Mouse (Mus musculus) stomach, postnatal 0 days (tissue): ENCODE measurements at regions not wholly inside any gene's neighbourhood (a gene's known extent, or its start where the extent isn't known, plus 50 kb on each side); places are given as distances from the start of the nearest gene placed in this dataset.

Experiments
- ATAC-seq: fragments of 200-750 bp; cut with Nextera tagmentation; 2 replicates; pipeline ENCODE4 v1.8.0; 2017; ENCODE audit not compliant: low FRiP score, low TSS enrichment
- DNase-seq: peaks from one replicate; pipeline ENCODE4 v3.0.0-alpha.2; 2016; ENCODE audit warnings: low spot score
- H3K27ac ChIP-seq: fragments of 300-500 bp; sonication (generic); replicated peaks from 2 replicates; pipeline ENCODE4 v1.5.1; 2014; ENCODE audit warnings: mild to moderate bottlenecking, control low read depth
- H3K27me3 ChIP-seq: fragments of 300-500 bp; sonication (generic); 2 replicates; pipeline ENCODE4 v1.6.1; 2014; ENCODE audit warnings: low read length; ENCODE audit not compliant: control insufficient read depth, insufficient read depth
- H3K36me3 ChIP-seq: fragments of 300-500 bp; sonication (generic); 2 replicates; pipeline ENCODE4 v1.6.1; 2014; ENCODE audit warnings: low read length, mixed read lengths; ENCODE audit not compliant: control insufficient read depth, insufficient read depth
- H3K4me1 ChIP-seq: fragments of 300-500 bp; sonication (generic); replicated peaks from 2 replicates; pipeline ENCODE4 v1.6.1; 2014; ENCODE audit warnings: antibody characterized with exemption; ENCODE audit not compliant: control insufficient read depth, insufficient read depth
- H3K4me2 ChIP-seq: fragments of 300-500 bp; sonication (generic); replicated peaks from 2 replicates; pipeline ENCODE4 v1.6.1; 2014; ENCODE audit warnings: low read depth, mild to moderate bottlenecking, control low read depth, moderate library complexity
- H3K4me3 ChIP-seq: fragments of 300-500 bp; sonication (generic); 2 replicates; pipeline ENCODE4 v1.5.1; 2014; ENCODE audit warnings: low read depth, low read length, control low read depth
- H3K9ac ChIP-seq: fragments of 300-500 bp; sonication (generic); 2 replicates; pipeline ENCODE4 v1.6.1; 2014; ENCODE audit warnings: mild to moderate bottlenecking, low read length, control low read depth, mixed read lengths
- H3K9me3 ChIP-seq: fragments of 300-500 bp; sonication (generic); 2 replicates; pipeline ENCODE4 v1.6.1; 2016; ENCODE audit warnings: low read length; ENCODE audit not compliant: control insufficient read depth
- CTCF ChIP-seq: IDR thresholded peaks from 2 replicates; pipeline ENCODE4 v1.5.1; 2016; ENCODE audit warnings: antibody characterized with exemption, low read depth, mild to moderate bottlenecking, moderate library complexity
- EP300 ChIP-seq: optimal IDR thresholded peaks from 2 replicates; pipeline ENCODE3; 2016; ENCODE audit warnings: antibody characterized with exemption
- WGBS: fragments of 180-500 bp; shearing (Covaris S2); extraction: QIAGEN DNeasy Blood & Tissue Kit; methylation state at CpG from one replicate; pipeline ENCODE4 v1.1.7; 2014; 5-methylcytosine and 5-hydroxymethylcytosine counted together

DNA sequence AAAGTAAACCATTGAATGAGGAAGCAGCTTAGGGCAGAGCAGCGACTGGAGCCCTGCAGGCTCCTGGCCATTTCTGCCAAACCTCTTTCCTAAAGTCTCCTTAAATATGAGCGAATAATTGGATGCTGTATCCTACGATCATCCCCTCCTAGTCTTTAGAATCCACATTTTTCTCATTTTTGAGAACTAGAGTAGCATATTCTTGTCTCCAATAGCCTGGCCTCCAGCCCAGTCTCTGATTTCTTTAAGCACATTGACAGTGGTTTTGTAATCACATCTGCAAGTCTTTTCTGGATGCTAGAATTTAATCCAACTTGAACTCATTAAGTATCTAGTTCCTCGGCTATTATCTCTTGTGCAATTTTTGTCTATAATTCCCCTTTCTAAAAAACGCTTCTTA is 225.2 kb upstream of the Adamts9 start:
- TF ChIP-seq EP300: no peak
- TF ChIP-seq CTCF: no peak
- 47% methylated on average over 5 of the region's 5 CpGs for WGBS
- ATAC-seq: no peak
- Histone ChIP-seq H3K9me3 (no peaks in the 10 kb centered on the region), H3K4me1 (no peaks in the 10 kb centered on the region; the same call in 1 of the 2 replicates), H3K27me3 (no peaks in the 10 kb centered on the region), H3K36me3 (no peaks in the 10 kb centered on the region), H3K27ac (no peak overlapping the region), H3K4me2 (no peak overlapping the region), H3K9ac (no peak overlapping the region), H3K4me3 (no peak overlapping the region)
- no peak for DNase-seq

DNA sequence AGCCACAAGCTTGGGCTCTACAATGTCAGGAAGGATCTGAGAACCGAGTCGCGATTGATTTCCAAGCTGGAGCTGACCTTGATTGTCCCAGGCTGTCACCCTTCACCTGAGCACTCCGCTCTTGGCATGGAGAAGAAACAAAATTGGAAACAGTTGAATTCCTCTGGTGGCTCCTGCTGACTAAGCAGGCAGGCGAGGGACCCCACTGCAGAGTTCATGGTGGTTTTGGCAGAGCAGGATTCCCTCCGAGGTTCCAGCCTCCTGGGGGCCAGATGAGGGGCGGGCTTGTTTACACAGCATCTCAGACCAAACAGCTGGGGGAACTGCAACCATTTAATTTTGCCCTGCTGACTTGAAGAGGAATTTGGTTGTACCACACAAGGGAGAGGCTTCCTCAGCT is 224.0 kb upstream of the Adamts9 start:
- no peaks in the 10 kb centered on the region for H3K36me3 ChIP-seq
- H3K9me3 ChIP-seq: no peaks in the 10 kb centered on the region
- ATAC-seq: no peak
- H3K27me3 ChIP-seq: no peaks in the 10 kb centered on the region
- TF ChIP-seq CTCF: no peak
- no peak for TF ChIP-seq EP300
- H3K4me2 ChIP-seq: no peak overlapping the region
- no peak overlapping the region for H3K9ac ChIP-seq
- 28% methylated on average over 7 of the region's 7 CpGs for WGBS
- no peak overlapping the region for H3K4me3 ChIP-seq
- H3K4me1 ChIP-seq: no peaks in the 10 kb centered on the region; the same call in 1 of the 2 replicates
- DNase-seq: no peak
- H3K27ac ChIP-seq: peak overlapping the region; percentile 41; the same call in 1 of the 2 replicates

DNA sequence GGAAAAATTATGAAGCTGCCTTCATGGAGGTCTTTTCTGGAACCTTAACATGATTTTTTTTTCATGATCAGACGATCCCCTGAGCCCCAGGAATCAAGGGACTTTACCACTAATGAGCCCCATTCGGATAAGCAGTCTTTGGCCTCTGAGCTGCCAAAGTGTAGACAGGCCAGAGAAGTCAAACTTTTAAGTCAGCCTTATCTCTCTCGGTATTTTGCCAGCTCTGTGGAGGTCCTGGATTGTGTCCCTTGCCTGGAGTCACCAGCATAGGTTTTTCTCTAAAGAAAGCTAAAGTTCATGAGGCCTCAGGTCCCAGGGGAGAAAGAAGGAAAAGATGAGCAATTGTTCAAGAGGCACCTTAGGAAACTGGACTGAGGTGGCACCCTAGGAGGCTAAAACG is 222.7 kb upstream of the Adamts9 start:
- TF ChIP-seq EP300 (no peak), CTCF (no peak)
- WGBS: 54% methylated on average over 4 of the region's 4 CpGs
- DNase-seq (no peak), ATAC-seq (no peak)
- no peaks in the 10 kb centered on the region for H3K9me3 ChIP-seq
- no peak overlapping the region for H3K4me2 ChIP-seq
- no peak overlapping the region for H3K4me3 ChIP-seq
- H3K36me3 ChIP-seq: no peaks in the 10 kb centered on the region
- no peaks in the 10 kb centered on the region; the same call in 1 of the 2 replicates for H3K4me1 ChIP-seq
- H3K27me3 ChIP-seq: no peaks in the 10 kb centered on the region
- H3K27ac ChIP-seq: no peak overlapping the region
- H3K9ac ChIP-seq: no peak overlapping the region

DNA sequence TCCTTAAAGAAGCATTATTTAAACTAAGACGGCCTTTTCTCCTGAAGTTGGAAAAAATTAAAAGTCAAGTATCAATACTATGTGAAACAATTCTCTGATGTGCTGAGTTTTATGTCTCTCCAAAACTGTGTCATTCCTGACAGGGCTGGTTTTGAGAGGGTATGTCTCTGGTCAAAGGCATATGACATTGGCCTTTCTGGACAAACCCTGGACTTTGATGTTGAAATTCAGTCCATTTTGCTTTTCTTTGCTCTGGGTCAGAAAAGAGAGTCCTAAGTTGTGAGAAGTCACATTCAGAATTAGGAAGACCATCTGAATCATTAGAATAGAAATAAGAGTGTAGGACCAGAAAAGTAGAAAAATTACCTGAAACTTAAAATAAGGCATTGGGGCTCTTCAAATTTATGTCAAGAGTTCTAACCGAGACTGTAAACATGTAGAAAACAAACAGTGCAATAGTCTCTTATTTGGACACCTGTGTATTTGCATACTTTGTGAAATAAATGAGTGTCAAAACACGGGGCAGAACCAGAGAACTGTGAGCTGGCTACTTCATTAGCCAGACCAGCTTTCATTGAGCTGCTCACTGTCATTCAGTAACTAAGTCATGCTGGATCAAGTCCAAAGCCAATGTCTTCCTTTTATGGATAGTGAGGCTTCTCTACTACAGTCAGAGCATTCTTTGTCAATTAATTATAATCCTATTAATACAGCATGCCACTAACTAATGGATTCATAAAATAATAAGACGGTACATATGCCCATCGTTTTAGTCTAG is 209.3 kb upstream of the Adamts9 start:
- WGBS: 68% methylated on average over 5 of the region's 5 CpGs
- Histone ChIP-seq H3K9ac (no peak overlapping the region), H3K27ac (no peak overlapping the region), H3K4me3 (no peak overlapping the region), H3K4me1 (peaks cover 2% of the 10 kb centered on the region; the same call in 1 of the 2 replicates), H3K27me3 (no peaks in the 10 kb centered on the region), H3K9me3 (no peaks in the 10 kb centered on the region), H3K4me2 (no peak overlapping the region), H3K36me3 (no peaks in the 10 kb centered on the region)
- DNase-seq: no peak
- ATAC-seq: no peak
- TF ChIP-seq CTCF (no peak), EP300 (no peak)

DNA sequence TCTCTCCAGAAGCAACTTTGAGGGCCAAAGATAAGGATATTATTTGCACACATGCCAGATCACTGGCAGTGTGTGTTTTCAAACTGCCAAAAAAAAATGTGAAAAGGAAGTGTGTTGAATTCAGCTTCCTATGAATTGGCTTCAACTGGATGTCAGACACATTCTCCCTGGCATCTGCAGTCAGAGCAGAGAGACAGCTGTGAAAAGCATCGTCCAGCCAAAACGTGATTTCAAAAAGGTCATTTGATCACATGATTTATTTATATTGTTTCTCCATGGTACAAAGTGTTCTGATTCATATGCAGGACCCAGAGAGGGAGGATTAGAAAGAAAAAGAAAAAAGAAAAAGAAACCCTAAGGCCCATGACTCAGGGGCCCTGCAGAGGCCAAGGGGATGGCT is 207.2 kb upstream of the Adamts9 start:
- TF ChIP-seq CTCF (no peak), EP300 (peak; percentile 76)
- Histone ChIP-seq H3K9me3 (no peaks in the 10 kb centered on the region), H3K36me3 (no peaks in the 10 kb centered on the region), H3K27ac (no peak overlapping the region), H3K27me3 (no peaks in the 10 kb centered on the region), H3K9ac (no peak overlapping the region), H3K4me1 (peaks cover 2% of the 10 kb centered on the region; the same call in 1 of the 2 replicates), H3K4me2 (no peak overlapping the region), H3K4me3 (no peak overlapping the region)
- DNase-seq (no peak), ATAC-seq (no peak)
- 28% methylated on average over 2 of the region's 2 CpGs for WGBS

DNA sequence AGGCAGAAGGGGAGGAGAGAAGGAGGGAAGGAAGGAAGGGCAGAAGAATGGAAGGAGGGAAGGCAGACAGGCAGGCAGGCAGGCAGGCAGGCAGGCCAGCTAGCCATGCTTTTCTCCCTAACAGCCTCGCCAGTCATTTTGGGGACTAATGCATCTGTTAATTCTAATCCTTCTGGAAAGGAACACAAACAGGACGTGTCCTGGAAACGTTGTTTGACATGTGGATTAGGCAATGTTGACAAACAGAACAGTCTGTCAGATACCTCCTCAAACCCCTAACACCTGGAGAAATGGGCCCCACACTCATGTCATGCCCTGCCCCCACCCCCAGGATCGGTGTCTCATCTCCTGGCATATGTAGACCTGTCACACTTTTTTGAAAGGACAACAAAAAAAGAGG is 206.7 kb upstream of the Adamts9 start:
- no peak overlapping the region for H3K27ac ChIP-seq
- no peak overlapping the region for H3K4me2 ChIP-seq
- no peak overlapping the region for H3K9ac ChIP-seq
- H3K27me3 ChIP-seq: no peaks in the 10 kb centered on the region
- TF ChIP-seq EP300: no peak
- no peak for TF ChIP-seq CTCF
- ATAC-seq (no peak), DNase-seq (no peak)
- H3K4me1 ChIP-seq: peaks cover 2% of the 10 kb centered on the region; the same call in 1 of the 2 replicates
- H3K4me3 ChIP-seq: no peak overlapping the region
- WGBS: 18% methylated on average over 4 of the region's 4 CpGs
- no peaks in the 10 kb centered on the region for H3K9me3 ChIP-seq
- no peaks in the 10 kb centered on the region for H3K36me3 ChIP-seq
